Mouse (Mus musculus) spleen, adult 18-20 months (tissue): Measurements from ENCODE around the gene Pdha1.

Experiments used
- DNase-seq, 2 experiments: peaks; one replicate each; pipeline ENCODE4 v3.0.0; 2022; ENCODE audit warnings: mixed read lengths in 2 of 2

Pdha1 gene

DNA sequence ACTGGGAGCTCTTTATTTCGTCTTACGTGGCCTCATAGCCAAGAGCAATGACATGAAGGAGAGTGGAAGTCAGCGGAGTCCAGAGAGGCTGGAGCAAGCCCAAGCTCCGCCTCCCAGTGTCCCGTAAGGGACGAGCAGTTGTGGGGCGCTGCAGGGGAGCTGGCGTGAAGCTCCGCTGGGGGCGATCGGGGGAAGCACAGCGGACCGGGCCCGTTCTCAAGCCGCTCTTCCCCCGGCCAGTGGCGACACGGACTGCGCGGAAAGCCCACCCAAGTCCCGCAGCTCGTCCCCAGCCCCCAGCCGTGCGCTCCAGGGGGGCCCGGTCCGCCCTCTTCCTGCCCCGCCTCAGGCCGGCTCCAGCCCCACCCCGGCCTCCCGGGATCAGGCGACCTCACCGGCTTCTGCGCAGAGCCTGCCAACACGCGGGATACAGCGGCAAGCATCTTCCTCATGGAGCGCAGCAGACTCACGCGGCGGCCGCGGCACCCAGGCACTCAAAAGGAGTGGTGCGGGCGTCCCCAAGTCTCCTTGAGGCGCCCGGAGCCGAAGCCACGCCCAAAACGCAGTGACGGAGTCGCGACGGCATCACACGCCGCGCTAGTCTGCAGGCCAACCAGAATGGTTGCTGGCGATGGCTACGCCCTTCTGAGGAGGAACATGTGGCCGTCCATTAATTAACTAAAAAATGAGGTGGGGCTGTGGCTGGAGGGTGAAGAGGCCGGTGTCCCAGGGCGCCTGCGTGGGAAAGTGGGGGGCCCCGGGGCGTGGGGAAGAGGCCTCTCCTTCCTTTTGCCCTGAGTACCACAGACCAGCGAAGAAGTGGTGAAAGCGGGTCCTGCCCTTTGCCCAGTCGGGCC lies at the start of gene Pdha1:
Pdha1 (minus strand) TSS at position 553 of the 857 bp plus-strand sequence.
- DNase-seq: peak; percentile 75 to 77

DNA sequence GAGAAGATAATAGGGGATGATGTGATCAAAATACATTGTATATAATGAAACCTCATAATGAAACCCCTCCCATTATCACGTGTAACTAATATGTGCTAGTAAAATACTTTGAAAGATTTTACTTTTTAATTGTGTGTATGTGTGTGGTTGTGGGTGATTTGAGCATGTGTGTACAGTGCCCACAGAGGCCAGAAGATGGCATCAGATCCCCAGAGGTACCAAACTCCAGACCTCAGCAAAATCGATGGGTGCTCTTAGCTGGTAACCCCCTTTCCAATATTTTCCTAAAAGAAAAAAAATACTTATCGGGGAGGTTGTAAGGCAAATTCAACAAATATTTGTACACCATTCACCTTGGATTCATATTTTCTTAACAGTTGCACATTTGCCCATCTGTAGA lies 40.8 kb upstream of the Pdha1 start:
- no peak for DNase-seq

DNA sequence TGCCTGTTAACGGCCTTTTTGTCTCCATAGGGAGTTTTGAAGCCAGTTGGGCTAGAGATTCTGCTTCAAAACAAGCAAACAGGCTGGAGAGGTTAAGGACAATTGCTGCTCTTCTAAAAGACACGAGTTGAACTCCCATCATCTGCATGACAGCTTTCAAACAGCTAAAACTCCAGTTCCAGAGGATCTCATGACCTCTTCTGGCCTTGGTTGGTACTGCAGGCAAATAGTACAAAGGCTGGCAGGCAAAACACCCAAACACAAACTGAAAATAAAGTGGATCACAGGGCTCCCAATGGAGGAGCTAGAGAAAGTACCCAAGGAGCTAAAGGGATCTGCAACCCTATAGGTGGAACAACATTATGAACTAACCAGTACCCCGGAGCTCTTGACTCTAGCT lies 31.9 kb upstream of the Pdha1 start:
- peak in 1 of 2 experiments; percentile 61 for DNase-seq

DNA sequence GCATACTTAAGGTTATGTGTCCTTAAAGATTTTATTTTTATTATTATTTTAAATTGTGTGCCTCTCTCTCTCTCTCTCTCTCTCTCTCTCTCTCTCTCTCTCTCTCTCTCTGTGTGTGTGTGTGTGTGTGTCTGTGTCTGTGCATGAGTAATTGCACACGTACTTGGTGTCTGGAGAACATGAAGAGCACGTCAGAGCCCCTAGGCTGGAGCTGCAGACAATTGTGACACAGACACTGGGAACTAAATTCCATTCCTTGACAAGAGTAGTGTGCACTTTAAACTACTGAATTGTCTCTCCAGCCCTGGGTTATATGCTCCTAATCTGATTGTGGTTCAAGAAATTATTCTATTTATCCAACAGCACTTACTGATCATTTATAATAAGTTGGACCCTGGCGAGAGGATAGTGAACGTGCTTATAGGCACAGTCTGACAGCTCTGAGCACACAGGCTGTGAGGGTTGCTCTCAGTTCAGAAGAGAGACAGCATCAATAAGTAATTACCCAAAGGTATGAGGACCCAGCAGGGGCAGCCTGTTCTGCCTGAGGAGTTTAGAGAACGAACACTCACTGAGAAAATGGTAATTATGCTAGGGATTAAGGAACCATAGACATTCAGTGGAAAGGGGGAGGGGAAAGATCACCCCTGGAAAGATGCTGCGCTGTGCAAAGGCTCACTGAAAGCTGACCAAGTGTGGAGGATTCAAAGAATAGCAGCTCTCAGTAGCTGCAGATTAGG lies 28.2 kb upstream of the Pdha1 start:
- no peak for DNase-seq

DNA sequence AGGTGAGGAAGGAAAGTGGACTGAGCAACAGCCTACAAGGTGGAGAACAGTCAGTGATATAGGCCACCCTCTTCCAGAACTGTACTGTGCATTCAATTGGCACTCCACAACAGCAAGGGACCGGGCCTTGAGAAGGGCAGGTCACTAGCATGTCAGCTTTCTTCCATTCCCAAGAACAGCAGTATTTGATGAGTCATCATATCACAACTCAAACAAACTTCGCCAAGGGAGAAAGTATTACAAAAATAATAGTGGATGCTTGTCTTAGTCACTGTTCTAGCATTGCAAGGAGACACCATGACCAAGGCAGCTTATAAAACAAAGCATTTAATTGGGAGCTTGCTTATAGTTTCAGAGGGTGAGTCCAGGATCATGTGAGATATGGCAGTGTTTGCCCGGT lies 26.0 kb upstream of the Pdha1 start:
- DNase-seq: no peak

DNA sequence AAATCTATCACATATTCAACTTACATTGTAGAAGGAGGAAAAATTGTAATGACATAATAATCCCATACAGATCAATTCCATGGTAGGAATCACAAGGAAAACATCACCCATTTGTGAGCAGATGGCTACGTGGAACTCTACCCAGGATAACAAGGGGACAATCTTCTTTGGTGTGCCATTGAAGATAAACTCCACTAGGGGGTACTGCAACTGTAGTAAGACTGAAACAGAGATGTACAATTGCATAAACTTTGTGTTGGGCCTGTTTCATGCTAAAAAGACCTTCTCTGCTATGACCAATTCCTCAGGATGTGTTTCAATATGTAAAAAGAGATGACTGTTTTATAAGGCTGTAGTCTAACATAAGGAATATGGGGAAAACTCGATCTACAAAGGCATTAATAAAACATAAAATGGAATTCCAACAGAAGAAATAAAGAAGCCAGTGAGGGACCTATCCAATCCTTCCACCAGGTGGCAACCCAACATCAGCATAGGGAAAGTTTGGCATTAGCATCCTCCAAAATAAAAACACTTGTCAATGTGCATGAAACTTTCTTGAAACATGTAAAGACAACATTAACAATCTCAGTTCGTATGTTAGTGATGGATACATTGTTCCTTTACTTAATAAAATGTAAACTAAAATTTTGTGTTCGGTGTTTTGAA lies 15.1 kb upstream of the Pdha1 start:
- DNase-seq: no peak

DNA sequence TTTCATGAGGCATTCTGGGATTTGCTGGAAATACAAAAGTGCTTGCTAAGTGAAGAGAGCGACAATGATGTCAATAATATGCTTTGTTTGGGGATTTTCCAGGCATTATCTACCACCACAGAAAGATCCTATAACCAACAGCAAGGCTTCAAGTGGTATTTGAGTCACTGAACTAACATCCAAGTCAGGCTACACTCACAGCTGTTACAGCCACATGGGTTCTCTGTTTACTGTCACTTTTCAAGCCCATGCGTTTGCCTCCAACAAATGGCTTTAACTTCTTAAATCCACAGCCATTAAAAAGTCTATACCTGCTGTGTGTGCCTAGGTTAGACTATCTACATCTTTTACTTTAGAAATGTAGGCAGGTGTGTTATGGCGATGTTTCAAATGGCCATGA lies 10.6 kb upstream of the Pdha1 start:
- no peak for DNase-seq

DNA sequence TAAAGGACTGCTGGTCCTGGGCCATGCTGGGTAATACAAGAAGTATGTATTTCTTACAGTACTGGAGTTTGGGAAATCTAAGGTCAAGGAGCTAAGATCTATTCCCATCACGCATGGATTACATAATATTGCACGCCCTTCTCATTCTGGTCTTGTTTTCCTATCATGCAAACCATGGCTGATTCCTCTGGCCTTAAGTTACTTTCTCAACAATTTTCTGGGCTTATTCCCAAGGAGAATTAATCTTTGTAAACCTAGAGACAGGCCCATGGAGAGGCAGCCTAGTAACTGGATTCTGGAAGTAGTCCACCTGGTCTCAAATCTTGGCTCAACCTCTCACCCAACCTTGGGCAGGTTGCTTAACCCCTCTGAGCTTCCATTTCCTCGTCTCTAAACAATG lies 9.2 kb upstream of the Pdha1 start:
- DNase-seq: no peak

DNA sequence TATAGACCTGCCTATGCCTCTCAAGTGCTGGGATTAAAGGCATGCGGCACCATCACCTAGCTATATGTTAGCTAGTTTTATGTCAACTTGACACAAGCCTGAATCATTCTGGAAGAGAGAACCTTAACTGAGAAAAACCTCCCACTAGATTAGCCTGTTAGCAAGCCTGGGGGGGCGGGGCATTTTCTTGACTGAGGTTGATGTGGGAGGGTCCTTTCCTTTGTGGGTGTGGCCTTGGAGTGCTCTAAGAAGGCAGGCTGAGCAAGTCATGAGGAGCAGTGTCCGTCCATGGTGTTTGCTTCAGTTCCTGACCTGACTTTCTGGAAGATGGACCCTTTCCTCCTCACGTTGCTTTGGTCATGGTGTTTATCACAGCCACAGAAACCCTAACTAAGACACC lies 8.6 kb upstream of the Pdha1 start:
- no peak for DNase-seq

DNA sequence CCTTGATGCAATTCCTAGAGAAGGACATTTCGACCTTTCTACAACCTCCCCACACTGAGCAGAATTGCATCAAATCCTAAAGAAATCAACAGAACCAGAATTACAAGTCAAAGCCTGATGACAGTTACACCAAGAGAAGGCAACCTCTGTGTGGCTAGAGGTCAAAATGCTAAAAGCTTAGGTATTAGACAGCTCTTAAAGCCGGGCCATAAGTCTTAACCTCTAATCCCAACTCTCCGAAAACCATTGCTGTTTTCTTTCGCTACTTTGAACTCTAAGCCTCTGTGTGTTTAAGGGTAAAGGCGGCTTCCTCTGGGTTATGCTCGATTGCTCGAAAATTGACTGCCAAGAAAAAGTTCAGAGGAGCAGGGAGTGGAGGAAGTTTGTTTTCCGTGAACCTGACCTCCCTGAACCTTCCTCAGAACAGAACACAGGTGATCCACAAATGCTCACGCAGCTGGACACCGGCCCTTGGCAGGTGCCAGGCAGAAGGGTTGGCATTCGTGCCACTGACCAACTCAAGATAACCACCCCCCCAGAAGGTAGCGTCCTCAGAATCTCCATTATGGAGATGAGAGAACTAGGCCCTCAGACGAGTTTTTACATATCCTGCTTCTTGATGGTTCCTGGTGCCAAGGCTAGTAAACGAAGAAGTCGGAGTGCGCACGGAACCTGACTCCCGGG lies 894 bp downstream of the Pdha1 start:
- no peak for DNase-seq

DNA sequence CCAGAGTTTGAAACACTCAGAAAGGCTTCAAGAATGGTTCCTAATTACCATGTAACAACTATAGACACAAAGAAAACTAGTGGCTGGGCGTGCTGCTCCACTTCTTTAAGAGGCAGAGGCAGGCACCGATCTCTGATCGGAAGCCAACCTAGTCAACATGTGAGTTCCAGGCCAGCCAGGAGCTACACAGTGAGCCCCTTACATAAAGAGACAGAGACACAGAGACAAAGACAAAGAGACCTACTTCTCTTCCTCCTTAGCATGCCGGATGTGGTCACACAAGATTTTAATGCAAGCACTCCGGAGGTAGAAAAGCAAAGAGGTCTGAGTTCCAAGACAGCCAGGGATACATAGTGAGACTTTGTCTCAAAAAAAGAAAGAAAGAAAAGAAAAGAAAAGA lies 2.1 kb downstream of the Pdha1 start:
- DNase-seq: peak in 1 of 2 experiments; percentile 9

DNA sequence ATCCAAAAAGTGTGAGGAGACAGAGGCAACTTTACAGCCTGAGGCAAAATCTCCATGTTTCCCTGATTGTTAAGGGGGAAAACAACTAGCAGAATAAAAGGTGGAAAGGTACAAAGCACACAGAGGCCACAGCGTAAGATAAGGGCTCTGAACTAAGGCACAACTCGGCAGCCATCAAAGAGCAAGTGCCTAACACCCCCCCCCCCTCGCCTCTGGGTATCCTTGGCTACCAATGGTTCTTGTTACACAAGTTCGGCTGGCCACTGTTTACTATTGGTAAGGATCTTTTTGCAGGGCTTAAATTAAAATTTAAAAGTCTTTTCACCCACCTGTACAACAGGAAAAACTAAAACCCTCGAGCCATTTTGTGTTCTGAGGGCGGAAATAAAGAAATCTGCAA lies 2.5 kb downstream of the Pdha1 start:
- DNase-seq: no peak

DNA sequence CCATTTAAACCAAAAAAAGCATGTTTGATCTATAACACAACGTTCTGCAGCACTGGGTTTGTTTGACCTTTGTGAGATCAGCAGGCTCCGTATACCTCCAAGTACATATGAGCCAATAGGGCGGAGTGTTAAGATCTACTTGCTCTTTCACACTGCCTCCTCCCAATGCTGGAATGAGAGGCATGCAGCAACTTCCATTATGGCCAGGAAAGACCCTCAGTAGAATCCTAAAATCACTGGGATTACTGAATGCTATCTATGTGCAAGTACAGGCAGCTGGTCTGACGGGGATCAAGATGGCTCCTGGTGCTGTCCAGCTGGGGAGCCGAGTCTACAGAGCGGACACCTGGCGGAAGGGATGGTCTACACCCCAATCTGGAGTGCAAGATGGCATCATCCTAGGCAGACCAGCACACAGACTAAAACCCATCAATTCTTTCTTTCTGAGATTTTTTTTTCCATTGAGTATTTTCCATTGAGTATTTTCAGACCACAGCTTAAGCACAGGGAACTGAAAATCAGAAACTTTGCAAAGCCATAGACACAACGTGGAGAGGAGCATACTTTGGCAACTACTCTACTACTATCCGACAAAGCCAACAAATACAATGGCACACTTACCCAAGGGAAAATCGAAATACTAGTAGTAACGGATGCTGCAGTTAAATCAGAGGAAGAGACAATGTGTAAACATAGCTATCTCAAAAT lies 3.9 kb downstream of the Pdha1 start:
- no peak for DNase-seq

DNA sequence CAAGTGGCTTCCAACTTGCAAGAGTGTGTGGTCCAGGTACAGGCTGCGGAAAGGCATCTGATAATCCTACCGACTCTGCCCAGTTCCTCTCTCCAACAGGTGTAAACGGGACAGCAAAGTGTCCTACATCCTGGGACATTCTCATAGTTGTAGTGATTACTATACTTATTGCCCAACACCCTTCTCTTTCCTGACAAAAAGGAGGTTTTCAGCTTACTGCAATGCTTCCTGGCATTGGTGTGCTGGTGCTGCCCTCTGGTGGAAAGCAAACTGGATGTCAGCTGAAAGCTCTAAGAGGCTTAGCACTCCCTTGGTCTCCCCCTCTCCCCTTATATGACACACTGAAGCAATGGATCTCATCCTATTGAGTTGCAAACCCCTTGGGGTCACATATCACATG lies 21.6 kb downstream of the Pdha1 start:
- DNase-seq: peak in 1 of 2 experiments; percentile 55

DNA sequence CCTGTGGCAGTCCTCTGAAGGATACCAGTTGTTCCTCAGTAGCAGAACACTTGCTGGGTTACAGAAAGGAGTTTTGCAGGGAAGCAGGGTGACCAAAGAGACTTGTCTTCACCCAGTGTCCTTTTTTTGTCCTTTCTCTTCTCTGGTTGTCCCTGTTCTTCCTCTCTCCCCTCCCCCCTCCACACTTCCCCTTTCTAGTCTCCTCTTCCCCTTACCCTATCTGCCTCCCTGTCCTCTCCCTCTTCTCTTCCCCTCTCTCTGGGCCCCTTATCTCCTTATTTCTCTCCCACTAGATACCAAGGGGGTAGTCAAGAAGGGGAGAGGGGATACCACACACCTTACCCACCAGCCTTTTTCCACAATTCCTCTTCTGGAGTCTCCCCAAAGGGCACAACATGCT lies 22.1 kb downstream of the Pdha1 start:
- peak in 1 of 2 experiments; percentile 3 for DNase-seq

DNA sequence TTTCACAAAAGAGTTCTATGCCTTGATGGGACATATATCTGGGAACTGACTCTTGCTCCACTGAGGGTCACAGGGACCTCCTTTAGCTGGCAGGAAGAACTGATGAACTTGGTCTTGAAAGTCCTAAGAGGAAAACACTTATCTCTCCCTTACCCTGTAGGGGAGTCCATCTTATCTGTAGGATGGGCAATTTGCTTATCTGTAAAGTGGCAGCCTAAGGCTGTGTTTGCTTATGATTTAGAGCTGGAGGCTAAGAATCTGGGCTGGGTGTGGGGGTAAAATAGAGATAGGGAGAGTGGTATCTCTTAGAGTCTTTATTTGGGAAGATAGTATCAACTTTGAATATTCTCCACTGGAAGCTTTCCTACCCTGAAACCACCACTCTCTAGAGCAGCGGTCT lies 24.4 kb downstream of the Pdha1 start:
- DNase-seq: no peak

DNA sequence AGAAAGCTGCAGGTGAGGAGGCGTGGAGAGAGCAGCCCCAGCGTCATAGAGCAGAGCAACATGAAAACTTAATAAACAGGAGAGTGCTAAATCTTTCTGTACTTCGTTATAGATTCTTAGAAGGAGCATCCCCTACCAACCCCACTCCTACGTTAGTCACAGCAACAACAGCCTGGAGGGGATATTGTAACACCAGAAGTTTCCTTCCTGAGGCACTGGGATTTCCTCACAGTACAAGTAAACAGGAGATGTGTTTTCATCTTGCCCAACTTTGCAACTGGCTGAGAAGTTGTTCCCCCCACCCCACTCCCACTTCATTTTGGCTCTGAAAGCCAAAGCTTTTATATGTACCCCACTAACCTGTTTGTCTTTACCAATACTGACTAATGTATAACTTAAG lies 30.4 kb downstream of the Pdha1 start:
- DNase-seq: no peak

DNA sequence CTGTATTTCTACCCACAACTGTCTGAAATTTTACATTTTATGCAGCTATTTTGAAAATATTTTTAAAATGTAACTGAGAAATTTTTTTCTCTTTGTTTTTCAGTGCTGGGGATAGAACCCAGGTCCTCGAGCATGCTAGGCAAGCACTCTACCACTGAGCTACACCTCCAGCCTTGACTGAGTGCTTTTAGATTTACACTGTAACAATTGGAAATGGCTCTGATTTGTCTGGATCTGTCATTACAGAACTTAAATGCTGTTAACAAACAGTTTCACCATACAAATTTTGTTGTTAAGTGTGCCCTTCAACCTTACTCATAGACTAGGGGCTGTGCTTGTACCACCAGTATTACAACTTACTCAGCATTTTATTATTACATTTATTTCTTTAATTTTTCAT lies 46.2 kb downstream of the Pdha1 start:
- no peak for DNase-seq
